In the genomic region with DNA sequence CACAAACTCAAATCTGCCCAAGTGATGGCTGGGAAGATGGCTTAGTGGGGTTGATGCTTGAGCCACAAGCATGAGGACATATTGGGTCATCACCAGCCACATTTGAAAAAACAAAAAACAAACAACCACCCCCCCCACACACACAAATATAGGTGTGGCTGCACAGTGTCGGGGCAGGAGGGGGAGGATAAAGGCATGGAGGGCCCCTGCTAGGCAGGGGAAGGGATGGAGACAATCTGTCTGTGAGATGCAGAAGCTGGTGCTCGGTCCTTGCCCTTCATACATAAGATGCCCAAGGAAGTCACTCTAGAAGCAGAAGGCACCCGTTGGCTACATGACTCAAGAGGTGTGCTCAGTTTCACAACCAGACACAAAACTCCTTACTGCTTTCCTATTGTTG, we compare ENCODE assay signal across 22 mouse cellular contexts. TPM values are rescaled to one million over a fixed set of nuclear protein-coding genes. Genes with fewer than 3 reads are reported as not detected.
DNase-seq lines count a peak whose midpoint lies in the region; ATAC-seq and TF ChIP-seq lines count a peak whose summit lies in the region.
"Had no signal": no experiment of that assay in that cellular context is flagged by ENCODE, and none has a peak within 500 bp of the region (broad histone marks: within the 10 kb centered on the region; RNA-seq: fewer than 3 reads in every experiment).

No protein-coding gene starts in this region.

- peaks cover 40% of the 10 kb centered on the region for H3K36me3 ChIP-seq in forebrain, postnatal 0 days (ENCODE audit: insufficient read depth)
- H3K36me3 ChIP-seq in forebrain, embryonic 10.5 days (replicated peaks) = peaks cover 52% of the 10 kb centered on the region
- H3K36me3 ChIP-seq in liver, adult 2 months (ENCODE audit: control insufficient read depth, insufficient read depth, low read length) = peaks cover 29% of the 10 kb centered on the region
- peaks cover 11% of the 10 kb centered on the region for H3K36me3 ChIP-seq in liver, embryonic 11.5 days (ENCODE audit: control insufficient read depth, insufficient read depth, low read length)
- peaks cover 44% of the 10 kb centered on the region for H3K36me3 ChIP-seq in intestine, postnatal 0 days (ENCODE audit: control insufficient read depth, insufficient read depth)

- no peak for DNase-seq in forebrain, postnatal 0 days
- no peak for DNase-seq in forebrain, embryonic 10.5 days (ENCODE audit: extremely low spot score, low spot score)
- no peak for DNase-seq in liver, adult 2 months (ENCODE audit: extremely low read depth, low read depth, low spot score)
- DNase-seq in liver, embryonic 11.5 days (ENCODE audit: low spot score) = no peak
- DNase-seq in 416B (ENCODE audit: low read depth) = peak; percentile 21
- DNase-seq: B cell, adult 2 months; cerebellum, adult 2 months; cerebellum, postnatal 36 days; kidney, adult 9 months; liver, embryonic 13.5 days; right cerebral cortex, postnatal 14 days; spleen, adult 18-20 months; thymus, adult 2 months had no signal

- H3K4me2 ChIP-seq in forebrain, postnatal 0 days (ENCODE audit: low read depth) = no peak overlapping the region
- no peak overlapping the region for H3K4me2 ChIP-seq in liver, embryonic 11.5 days
- no peak overlapping the region for H3K4me2 ChIP-seq in intestine, postnatal 0 days (replicated peaks; ENCODE audit: low read depth)
- H3K4me2 ChIP-seq: embryonic facial prominence, embryonic 15.5 days; heart, embryonic 11.5 days; liver, embryonic 13.5 days had no signal

- no peak for TF ChIP-seq CTCF in forebrain, postnatal 0 days (IDR thresholded peaks at IDR 0.05; ENCODE audit: low read depth)
- TF ChIP-seq CTCF in liver, adult 2 months (IDR thresholded peaks at IDR 0.05; ENCODE audit: low read depth, low read length) = no peak
- TF ChIP-seq CTCF in intestine, postnatal 0 days (IDR thresholded peaks at IDR 0.05; ENCODE audit: low read depth) = no peak

- no peaks in the 10 kb centered on the region for H3K4me1 ChIP-seq in forebrain, postnatal 0 days (ENCODE audit: insufficient read depth)
- H3K4me1 ChIP-seq in forebrain, embryonic 10.5 days = no peaks in the 10 kb centered on the region
- peaks cover 14% of the 10 kb centered on the region for H3K4me1 ChIP-seq in liver, adult 2 months (ENCODE audit: control insufficient read depth, insufficient read depth, low read length)
- H3K4me1 ChIP-seq in liver, embryonic 11.5 days (replicated peaks; ENCODE audit: control insufficient read depth, insufficient read depth, low read length) = no peaks in the 10 kb centered on the region
- no peaks in the 10 kb centered on the region for H3K4me1 ChIP-seq in intestine, postnatal 0 days (replicated peaks; ENCODE audit: control insufficient read depth, insufficient read depth, low read length)
- H3K4me1 ChIP-seq: embryonic facial prominence, embryonic 15.5 days; limb, embryonic 10.5 days; liver, embryonic 13.5 days had no signal

- H3K27ac ChIP-seq in forebrain, postnatal 0 days (ENCODE audit: low read depth, low read length) = no peak overlapping the region
- no peak overlapping the region for H3K27ac ChIP-seq in forebrain, embryonic 10.5 days
- H3K27ac ChIP-seq in liver, adult 2 months (replicated peaks; ENCODE audit: insufficient read depth, low read depth, low read length) = peak overlapping the region; percentile 31
- no peak overlapping the region for H3K27ac ChIP-seq in liver, embryonic 11.5 days (ENCODE audit: low read depth, low read length)
- no peak overlapping the region for H3K27ac ChIP-seq in intestine, postnatal 0 days (ENCODE audit: low read depth, low read length)
- H3K27ac ChIP-seq: embryonic facial prominence, embryonic 15.5 days; hindbrain, postnatal 0 days; limb, embryonic 10.5 days; liver, embryonic 13.5 days had no signal

- 0 out of 2 replicates have a peak, but pooled peaks have one; percentile 18 for ATAC-seq in forebrain, postnatal 0 days
- ATAC-seq in liver, embryonic 11.5 days (replicated peaks; ENCODE audit: low FRiP score) = no peak
- ATAC-seq in intestine, postnatal 0 days = peak; percentile 33; the same call in 1 of the 2 replicates
- ATAC-seq in cerebellum, adult (ENCODE audit: insufficient number of reproducible peaks, low FRiP score, low TSS enrichment) = no peak
- ATAC-seq: hindbrain, postnatal 0 days; lung, postnatal 0 days had no signal

- no peak overlapping the region for H3K9ac ChIP-seq in forebrain, postnatal 0 days
- H3K9ac ChIP-seq in liver, adult 2 months (ENCODE audit: low read depth, low read length) = no peak overlapping the region
- H3K9ac ChIP-seq in liver, embryonic 11.5 days (ENCODE audit: low read depth, low read length) = no peak overlapping the region
- no peak overlapping the region for H3K9ac ChIP-seq in intestine, postnatal 0 days (ENCODE audit: low read depth, low read length)
- H3K9ac ChIP-seq: embryonic facial prominence, embryonic 15.5 days; liver, embryonic 13.5 days had no signal

- H3K9me3 ChIP-seq in forebrain, postnatal 0 days (ENCODE audit: low read length) = no peaks in the 10 kb centered on the region
- H3K9me3 ChIP-seq in forebrain, embryonic 10.5 days = no peaks in the 10 kb centered on the region
- H3K9me3 ChIP-seq in liver, embryonic 11.5 days (ENCODE audit: control insufficient read depth, low read length) = no peaks in the 10 kb centered on the region
- no peaks in the 10 kb centered on the region for H3K9me3 ChIP-seq in intestine, postnatal 0 days (ENCODE audit: control insufficient read depth)
- H3K9me3 ChIP-seq: embryonic facial prominence, embryonic 15.5 days; limb, embryonic 10.5 days; liver, embryonic 13.5 days had no signal

- WGBS in forebrain, postnatal 0 days = 95% methylated on average over 3 of the region's 3 CpGs
- WGBS in forebrain, embryonic 10.5 days = 91% methylated on average over 3 of the region's 3 CpGs
- WGBS in liver, adult 2 months = 57% methylated on average over 3 of the region's 3 CpGs
- WGBS in liver, embryonic 11.5 days = 82% methylated on average over 3 of the region's 3 CpGs
- WGBS in intestine, postnatal 0 days = 77% methylated on average over 3 of the region's 3 CpGs

- TF ChIP-seq POLR2A in liver, adult 2 months (IDR thresholded peaks at IDR 0.05; ENCODE audit: extremely low read depth, insufficient read depth, low read length) = no peak

- no peaks in the 10 kb centered on the region for H3K27me3 ChIP-seq in forebrain, postnatal 0 days (ENCODE audit: insufficient read depth, low read length)
- H3K27me3 ChIP-seq in forebrain, embryonic 10.5 days (ENCODE audit: poor library complexity, severe bottlenecking) = no peaks in the 10 kb centered on the region
- no peaks in the 10 kb centered on the region for H3K27me3 ChIP-seq in liver, adult 2 months (ENCODE audit: control insufficient read depth, insufficient read depth, low read length)
- H3K27me3 ChIP-seq in liver, embryonic 11.5 days (replicated peaks; ENCODE audit: control insufficient read depth, insufficient read depth, low read length) = no peaks in the 10 kb centered on the region
- H3K27me3 ChIP-seq in intestine, postnatal 0 days (replicated peaks; ENCODE audit: control insufficient read depth, insufficient read depth, low read length) = no peaks in the 10 kb centered on the region
- H3K27me3 ChIP-seq: embryonic facial prominence, embryonic 15.5 days; liver, embryonic 13.5 days; megakaryocyte, embryonic 14.5 days had no signal

- no peak overlapping the region for H3K4me3 ChIP-seq in forebrain, postnatal 0 days (ENCODE audit: low read depth, low read length)
- H3K4me3 ChIP-seq in forebrain, embryonic 10.5 days = no peak overlapping the region
- H3K4me3 ChIP-seq in liver, adult 2 months (ENCODE audit: insufficient read depth, low read depth, low read length) = no peak overlapping the region
- H3K4me3 ChIP-seq in liver, embryonic 11.5 days (ENCODE audit: low read depth, low read length) = no peak overlapping the region
- no peak overlapping the region for H3K4me3 ChIP-seq in intestine, postnatal 0 days (ENCODE audit: low read depth, low read length)
- H3K4me3 ChIP-seq: embryonic facial prominence, embryonic 15.5 days; limb, embryonic 10.5 days; liver, embryonic 13.5 days; megakaryocyte, embryonic 14.5 days had no signal

- no peaks in the 10 kb centered on the region for H3K79me2 ChIP-seq in liver, adult 2 months (ENCODE audit: control insufficient read depth, insufficient read depth, low read length)

RNA-seq across cellular contexts. Expression of gene Dner, which starts 25.9 kb away (rescaled TPM):
- 164 and 265 TPM in 2 replicates for total RNA-seq in forebrain, postnatal 0 days (2014; rRNA removed)
- 203 and 295 TPM in 2 replicates for polyA plus RNA-seq in forebrain, postnatal 0 days (2015; fragmentation: Nextera tagmentation; extraction: Ambion mirVana)
- polyA plus RNA-seq in forebrain, embryonic 10.5 days (2016; fragmentation: Nextera tagmentation; extraction: Ambion mirVana) = 6.4 and 8.3 TPM in 2 replicates
- not detected in 2 replicates for total RNA-seq in liver, adult 2 months (2014; rRNA removed)
- polyA plus RNA-seq in liver, adult 2 months (2012; rRNA removed) = 0.02 TPM in 1 of 2 replicates, not detected in the other
- polyA plus RNA-seq in liver, embryonic 11.5 days (2014; fragmentation: Nextera tagmentation; extraction: Ambion mirVana) = 0.32 and 0.38 TPM in 2 replicates
- polyA plus RNA-seq in intestine, postnatal 0 days (2015; fragmentation: Nextera tagmentation; extraction: Ambion mirVana) = 2.1 and 2.7 TPM in 2 replicates
- total RNA-seq: neutrophil, adult 5-6 weeks had no signal

Comparison
In these comparisons a context has a peak if more than half of its experiments do, and no peak if none do; other contexts are left out.
1. RNA of gene Dner, which starts 25.9 kb away (polyA plus RNA-seq): 203 to 295 TPM in forebrain, postnatal 0 days; 6.4 to 8.3 TPM in forebrain, embryonic 10.5 days, 2.1 to 2.7 TPM in intestine, postnatal 0 days, 0.32 to 0.38 TPM in liver, embryonic 11.5 days and 0.02 TPM in liver, adult 2 months; every median in the first group is over 10 times any median in the second.
2. ATAC-seq: peak in forebrain, postnatal 0 days (single experiment) and intestine, postnatal 0 days (single experiment); none in liver, embryonic 11.5 days (single experiment) and cerebellum, adult (single experiment).